Mouse (Mus musculus) heart, adult 2 months (tissue): Measurements from ENCODE around the gene Arl4c.

Source experiments
- CTCF ChIP-seq: fragments of 200-600 bp; IDR thresholded peaks from 2 replicates; pipeline ENCODE4 v1.8.1; 2022; ENCODE audit warnings: antibody characterized with exemption, mild to moderate bottlenecking, moderate library complexity
- EP300 ChIP-seq: fragments of 200-500 bp; IDR thresholded peaks from 2 replicates; pipeline ENCODE4 v1.6.1; 2011; ENCODE audit warnings: low read depth, low read length, control low read depth; ENCODE audit not compliant: insufficient read depth

DNA sequence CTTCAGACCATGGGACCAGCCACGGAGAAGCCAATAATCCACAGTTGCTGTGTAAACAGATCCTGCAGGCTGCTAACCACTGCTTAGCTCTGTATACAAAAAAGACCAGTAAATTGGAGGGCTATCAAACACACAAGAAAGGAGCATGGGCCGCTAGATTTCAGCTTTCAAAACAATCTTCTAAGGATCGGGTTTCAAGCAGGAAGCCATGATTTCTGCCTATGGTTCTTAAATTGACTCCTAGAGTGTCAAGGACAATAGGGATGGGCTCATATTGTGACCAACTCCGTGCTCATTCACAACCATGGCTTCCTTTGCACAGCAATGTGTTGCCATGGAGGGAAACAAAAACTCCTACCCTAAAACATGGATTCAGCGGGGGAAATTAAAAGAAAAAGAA, 3.1 kb downstream of the Arl4c start:
- TF ChIP-seq CTCF (no peak), EP300 (no peak)
